Mouse (Mus musculus) testis, postnatal 10 days (tissue): Measurements from ENCODE around the gene Gm28036.
A peak's percentile ranks its signal among the peaks of the same experiment; 100 is the strongest.
"Not testable (repeated sequence)": the region's sequence is repeated elsewhere in the genome, so short reads cannot be mapped to it uniquely, and the experiment has no call there.

Experiments
- DNase-seq: peaks from one replicate; pipeline ENCODE4 v3.0.0; 2021; ENCODE audit warnings: low spot score

Gene Gm28036

DNA sequence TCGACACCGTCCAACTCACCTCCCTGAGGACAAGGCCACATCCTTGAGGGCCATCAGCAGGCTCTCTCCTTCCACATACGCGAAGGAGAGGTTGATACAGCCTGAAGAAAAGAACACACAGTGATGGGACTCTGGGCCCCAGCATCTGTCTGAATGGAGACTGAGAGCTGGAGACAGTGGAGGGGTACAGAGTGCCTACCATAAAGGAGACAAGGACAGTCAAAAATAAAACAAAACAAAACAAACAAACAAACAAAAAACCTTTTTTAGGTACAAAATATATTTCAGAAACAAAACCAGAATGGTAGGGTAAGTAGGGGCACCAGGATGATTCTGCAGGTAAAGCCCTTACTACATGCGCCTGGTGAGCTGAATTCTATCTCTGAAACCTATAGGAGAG lies at the start of gene Gm28036:
Gene Gm28036, minus strand, starts transcription at position 101 of the 400 bp plus-strand sequence.
- no peak for DNase-seq

- no peak for DNase-seq
Observed at GRCm38 (mm10) chr2:156166557-156166956, 39.7 kb upstream of the Gm28036 start.

DNA sequence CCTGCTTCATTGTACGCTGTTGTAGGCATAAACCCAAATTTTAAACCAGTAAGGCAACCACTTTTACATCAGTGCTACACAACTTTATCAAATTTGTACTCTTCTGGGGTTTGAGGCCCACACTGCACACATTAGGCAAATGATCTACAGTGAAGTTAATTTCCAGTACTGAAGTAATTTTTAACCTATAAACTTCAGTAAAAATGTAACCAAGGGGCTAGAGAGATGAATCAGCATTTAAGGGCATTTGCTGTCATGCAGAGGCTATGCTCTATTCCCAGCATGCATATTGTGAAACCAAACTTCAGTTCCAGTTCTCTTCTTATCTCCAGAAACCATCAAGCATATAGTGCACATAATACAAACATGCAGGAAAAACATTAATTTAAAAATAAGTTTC lies 38.6 kb upstream of the Gm28036 start:
- DNase-seq = no peak

DNA sequence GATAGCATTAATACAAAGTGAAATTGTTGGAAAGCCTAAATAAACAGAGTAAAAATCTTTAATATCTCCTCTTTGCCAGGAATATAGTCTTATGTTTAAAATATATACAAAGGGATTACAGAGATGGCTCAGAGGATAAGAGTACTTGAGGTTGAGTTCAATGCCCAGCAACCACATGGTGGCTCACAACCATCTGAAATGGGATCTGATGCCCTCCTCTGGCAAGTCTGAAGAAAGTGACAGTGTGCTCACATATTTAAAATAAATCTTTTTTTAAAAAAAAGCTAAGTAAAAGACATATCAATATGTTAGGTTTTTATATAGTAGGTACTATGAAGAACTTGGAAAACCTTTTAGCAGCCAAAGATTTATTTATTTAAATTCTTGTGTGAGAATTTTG lies 24.6 kb upstream of the Gm28036 start:
- DNase-seq = no peak

GRCm38 (mm10) chr2:156147316-156147915 lies 20.5 kb upstream of the Gm28036 start:
- DNase-seq = no peak

- DNase-seq = no peak
Observed at GRCm38 (mm10) chr2:156146272-156146989, 19.5 kb upstream of the Gm28036 start.

DNA sequence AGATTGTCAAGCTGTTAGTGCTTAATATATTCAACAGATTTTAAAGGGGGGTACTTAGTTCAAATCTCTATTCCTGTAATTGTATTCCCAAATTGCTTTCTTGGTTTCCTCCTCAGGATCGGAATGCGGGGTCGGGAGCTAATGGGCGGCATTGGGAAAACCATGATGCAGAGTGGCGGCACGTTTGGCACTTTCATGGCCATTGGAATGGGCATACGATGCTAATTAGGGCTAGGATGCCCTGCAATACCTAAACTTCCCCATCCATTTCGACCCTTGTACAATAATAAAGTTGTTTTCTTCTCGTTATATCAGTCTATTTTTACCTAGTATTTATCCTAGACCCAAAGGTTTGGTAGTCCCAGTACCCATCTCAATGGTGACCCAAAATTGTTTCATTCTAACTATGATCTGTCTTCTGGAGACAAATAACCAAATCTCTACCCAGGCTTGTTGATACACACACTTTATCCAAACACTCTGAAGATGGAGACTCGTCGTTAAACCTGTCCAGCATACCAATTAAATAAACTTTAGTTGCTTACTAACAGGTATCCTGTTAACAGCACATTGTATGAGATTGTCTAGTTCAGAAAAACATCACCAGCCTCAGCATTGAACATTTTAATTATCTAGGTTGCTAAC lies 18.7 kb upstream of the Gm28036 start:
- DNase-seq = no peak

- DNase-seq = peak; percentile 93
Observed at GRCm38 (mm10) chr2:156143953-156144724, 17.2 kb upstream of the Gm28036 start, which contains the start of the genes Romo1 and Nfs1. TSS of gene Romo1 (plus strand) at chr2:156144039. TSS of gene Nfs1 (minus strand) at chr2:156144186.

GRCm38 (mm10) chr2:156143367-156143766 lies 16.5 kb upstream of the Gm28036 start:
- no peak for DNase-seq

- no peak for DNase-seq
Observed at GRCm38 (mm10) chr2:156142820-156143219, 15.9 kb upstream of the Gm28036 start.

- DNase-seq = no peak
Observed at GRCm38 (mm10) chr2:156135695-156136094, 8.8 kb upstream of the Gm28036 start.

DNA sequence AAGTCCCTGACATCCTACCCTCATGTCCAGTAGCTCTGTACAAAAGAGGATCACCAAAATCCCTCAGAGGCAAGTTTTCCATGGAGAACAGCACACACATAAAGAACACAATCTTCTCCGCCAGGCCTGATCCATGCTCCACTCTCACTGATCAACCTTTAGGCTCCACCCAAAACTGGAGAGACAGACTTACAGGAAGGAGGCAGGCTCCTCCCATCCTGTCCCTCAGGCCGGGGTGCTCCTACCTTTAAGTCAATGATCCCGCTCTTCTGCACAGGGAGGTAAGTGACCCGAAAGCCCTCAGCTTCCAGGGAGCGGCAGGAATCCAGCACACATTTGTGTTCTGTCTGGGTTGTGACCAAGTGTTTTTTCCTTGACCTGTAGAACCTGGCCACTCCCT lies 7.3 kb upstream of the Gm28036 start:
- DNase-seq = no peak

GRCm38 (mm10) chr2:156123731-156124130 lies 3.2 kb downstream of the Gm28036 start:
- no peak for DNase-seq

DNA sequence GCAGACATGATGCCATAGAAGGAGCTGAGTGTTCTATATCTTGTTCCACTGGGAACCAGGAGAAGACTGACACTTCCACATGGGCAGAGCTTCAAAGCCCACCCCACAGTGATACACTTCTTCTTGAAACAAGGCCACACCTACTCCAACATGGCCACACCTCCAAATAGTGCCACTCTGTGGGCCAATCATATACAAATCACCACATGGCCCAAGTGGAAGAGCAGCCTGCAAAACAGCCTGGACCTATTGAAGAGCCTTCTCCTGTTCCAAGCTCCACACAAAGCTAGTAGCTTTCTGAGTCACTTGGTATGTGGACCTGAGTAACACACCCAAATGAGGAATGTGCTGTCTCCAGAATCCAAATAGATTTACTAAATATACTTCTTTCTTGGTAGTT lies 7.3 kb downstream of the Gm28036 start:
- DNase-seq = no peak

- not testable (repeated sequence) for DNase-seq
Observed at GRCm38 (mm10) chr2:156112080-156112423, 14.8 kb downstream of the Gm28036 start.

- DNase-seq = peak; percentile 97
Observed at GRCm38 (mm10) chr2:156111358-156112079, 15.4 kb downstream of the Gm28036 start, which contains the start of the genes Cpne1 and Rbm12. TSS of gene Cpne1 (minus strand) at chr2:156111965. TSS of gene Rbm12 (minus strand) at chr2:156111978.

- no peak for DNase-seq
Observed at GRCm38 (mm10) chr2:156110627-156111357, 16.1 kb downstream of the Gm28036 start.

- no peak for DNase-seq
Observed at GRCm38 (mm10) chr2:156091926-156092325, 35.0 kb downstream of the Gm28036 start.

DNA sequence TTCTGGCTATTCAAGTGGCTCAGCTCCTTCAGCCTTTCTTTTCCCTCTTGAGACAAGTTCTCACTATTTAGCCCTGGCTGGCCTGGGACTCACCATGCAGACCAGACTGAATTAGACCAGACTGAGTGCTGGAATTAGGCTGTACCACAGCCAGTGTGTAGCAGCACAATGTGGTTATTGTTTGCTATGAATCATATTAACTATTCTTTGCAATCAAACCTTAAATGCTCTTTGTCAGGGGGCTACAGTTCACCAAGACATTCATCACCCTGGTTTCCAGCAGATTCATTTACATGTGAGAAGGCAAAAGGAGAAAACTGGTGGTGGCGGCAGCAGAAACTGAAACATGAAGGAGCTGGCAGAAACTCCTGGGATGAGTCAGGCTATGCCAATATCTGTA lies 37.1 kb downstream of the Gm28036 start:
- no peak for DNase-seq

- no peak for DNase-seq
Observed at GRCm38 (mm10) chr2:156087391-156088110, 39.3 kb downstream of the Gm28036 start.
